Mouse (Mus musculus) megakaryocyte, embryonic 14.5 days (primary cell): ENCODE results near the gene Cdc26.

ENCODE experiments used
- FLI1 ChIP-seq: IDR thresholded peaks from 2 replicates; pipeline ENCODE4 v1.6.1; 2012; ENCODE audit warnings: low read length, inconsistent platforms, mixed read lengths
- GATA1 ChIP-seq: IDR thresholded peaks from 3 replicates; pipeline ENCODE4 v1.6.1; 2012; ENCODE audit warnings: mixed read lengths, low read length, inconsistent platforms, borderline replicate concordance

GRCm38 (mm10) chr4:62361571-62361970, 46.9 kb downstream of the Cdc26 start:
- TF ChIP-seq GATA1, result no peak
- TF ChIP-seq FLI1, result no peak
